Mouse (Mus musculus): ENCODE data around the gene Gm37240.

DNA sequence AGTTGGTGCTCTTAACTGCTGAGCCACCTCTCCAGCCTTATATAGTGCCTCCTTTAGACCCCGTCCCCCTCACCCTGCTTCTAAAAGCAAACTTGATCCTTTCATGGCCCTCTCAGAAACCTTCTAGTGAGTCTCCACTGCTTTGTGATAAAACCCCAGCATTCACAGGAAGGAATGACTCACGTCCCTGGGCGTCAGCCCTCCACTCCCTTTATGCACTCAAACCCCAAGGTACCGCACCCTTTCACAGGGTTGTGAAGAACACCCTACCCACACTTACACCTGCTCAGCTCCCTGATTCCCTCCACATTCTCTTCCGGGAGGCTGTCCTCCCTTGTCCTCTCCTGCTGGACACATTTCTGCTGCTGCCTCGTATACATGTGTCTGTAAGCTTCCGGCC, 1268.3 kb downstream of the Gm37240 start:
- no peak for TF ChIP-seq MAFK (IDR thresholded peaks at IDR 0.05; ENCODE audit: insufficient read depth, low read depth, low read length)
- no peak for TF ChIP-seq ZC3H11A (IDR thresholded peaks at IDR 0.05; ENCODE audit: borderline replicate concordance, low read depth, low read length)

Data from ES-E14 (cell line).